Mouse (Mus musculus) bone marrow macrophage, adult 2 months (primary cell): ENCODE measurements around the gene Rab21.

Source experiments
- CTCF ChIP-seq: IDR thresholded peaks from 2 replicates; pipeline ENCODE4 v1.5.1; 2012; ENCODE audit warnings: low read depth, mild to moderate bottlenecking, low read length, moderate library complexity
- POLR2A ChIP-seq: IDR thresholded peaks from 2 replicates; pipeline ENCODE4 v1.6.1; 2012; ENCODE audit warnings: mild to moderate bottlenecking, low read depth, low read length, borderline replicate concordance

GRCm38 (mm10) chr10:115241082-115241595 is 74.3 kb downstream of the Rab21 start:
- TF ChIP-seq CTCF (no peak), POLR2A (no peak)
